Mouse (Mus musculus): ENCODE measurements around the gene Tmem267.
A peak's percentile ranks its signal among the peaks of the same experiment; 100 is the strongest.
"Not testable (repeated sequence)": the region's sequence is repeated elsewhere in the genome, so short reads cannot be mapped to it uniquely, and the experiment has no call there.

Tmem267 gene

GRCm38 (mm10) chr13:119604322-119604721 lies 116.5 kb downstream of the Tmem267 start:
- not testable (repeated sequence) for DNase-seq (ENCODE audit: extremely low spot score, low read depth, low spot score)

- no peak for DNase-seq (ENCODE audit: extremely low spot score, low read depth, low spot score)
Observed at GRCm38 (mm10) chr13:119618841-119619240, 131.0 kb downstream of the Tmem267 start.

GRCm38 (mm10) chr13:119619735-119620134 lies 131.9 kb downstream of the Tmem267 start:
- DNase-seq (ENCODE audit: extremely low spot score, low read depth, low spot score): no peak

- DNase-seq (ENCODE audit: extremely low spot score, low read depth, low spot score): no peak
Observed at GRCm38 (mm10) chr13:119623634-119624033, 135.8 kb downstream of the Tmem267 start, which contains the start of gene Ccl28. Ccl28 (plus strand) TSS chr13:119623819.

GRCm38 (mm10) chr13:119625952-119626351 lies 138.1 kb downstream of the Tmem267 start:
- not testable (repeated sequence) for DNase-seq (ENCODE audit: extremely low spot score, low read depth, low spot score)

- peak; percentile 75 for DNase-seq (ENCODE audit: extremely low spot score, low read depth, low spot score)
Observed at GRCm38 (mm10) chr13:119631482-119632155, 143.8 kb downstream of the Tmem267 start.

- no peak for DNase-seq (ENCODE audit: extremely low spot score, low read depth, low spot score)
Observed at GRCm38 (mm10) chr13:119632156-119632548, 144.3 kb downstream of the Tmem267 start.

- DNase-seq (ENCODE audit: extremely low spot score, low read depth, low spot score): no peak
Observed at GRCm38 (mm10) chr13:119635496-119635895, 147.7 kb downstream of the Tmem267 start.

GRCm38 (mm10) chr13:119637837-119638236 lies 150.0 kb downstream of the Tmem267 start:
- no peak for DNase-seq (ENCODE audit: extremely low spot score, low read depth, low spot score)

GRCm38 (mm10) chr13:119638449-119638848 lies 150.6 kb downstream of the Tmem267 start:
- no peak for DNase-seq (ENCODE audit: extremely low spot score, low read depth, low spot score)

GRCm38 (mm10) chr13:119639302-119639701 lies 151.5 kb downstream of the Tmem267 start:
- DNase-seq (ENCODE audit: extremely low spot score, low read depth, low spot score): no peak

- peak; percentile 42 for DNase-seq (ENCODE audit: extremely low spot score, low read depth, low spot score)
Observed at GRCm38 (mm10) chr13:119640504-119640903, 152.7 kb downstream of the Tmem267 start.

GRCm38 (mm10) chr13:119641145-119641544 lies 153.3 kb downstream of the Tmem267 start:
- no peak for DNase-seq (ENCODE audit: extremely low spot score, low read depth, low spot score)

GRCm38 (mm10) chr13:119644769-119645168 lies 156.9 kb downstream of the Tmem267 start:
- no peak for DNase-seq (ENCODE audit: extremely low spot score, low read depth, low spot score)

- no peak for DNase-seq (ENCODE audit: extremely low spot score, low read depth, low spot score)
Observed at GRCm38 (mm10) chr13:119646511-119646910, 158.7 kb downstream of the Tmem267 start.

- no peak for DNase-seq (ENCODE audit: extremely low spot score, low read depth, low spot score)
Observed at GRCm38 (mm10) chr13:119648891-119649698, 161.3 kb downstream of the Tmem267 start.

- no peak for DNase-seq (ENCODE audit: extremely low spot score, low read depth, low spot score)
Observed at GRCm38 (mm10) chr13:119649699-119650046, 161.8 kb downstream of the Tmem267 start.

- DNase-seq (ENCODE audit: extremely low spot score, low read depth, low spot score): no peak
Observed at GRCm38 (mm10) chr13:119654734-119655133, 166.9 kb downstream of the Tmem267 start.

- DNase-seq (ENCODE audit: extremely low spot score, low read depth, low spot score): no peak
Observed at GRCm38 (mm10) chr13:119656246-119656645, 168.4 kb downstream of the Tmem267 start.

- DNase-seq (ENCODE audit: extremely low spot score, low read depth, low spot score): no peak
Observed at GRCm38 (mm10) chr13:119656846-119657416, 169.1 kb downstream of the Tmem267 start.

All from hindlimb bud, embryonic 11.5 days (tissue).